Mouse (Mus musculus) layer of hippocampus, adult 8-10 months (tissue): Measurements from ENCODE around the gene Fry. TPM values are rescaled to one million over a fixed set of nuclear protein-coding genes. Genes with fewer than 3 reads are reported as not detected.

Experiments
- DNase-seq, 2 experiments: peaks; one replicate each; pipeline ENCODE4 v3.0.0; 2022; ENCODE audit warnings: low spot score in 2 of 2
- total RNA-seq, 4 experiments: library from RNA; stranded (reverse); gene quantifications; 2 replicates each; pipeline ENCODE4 v1.2.4; 2022

Gene Fry
- 100 to 1,000 TPM; 173 to 253 (median 207) TPM for total RNA-seq

DNA sequence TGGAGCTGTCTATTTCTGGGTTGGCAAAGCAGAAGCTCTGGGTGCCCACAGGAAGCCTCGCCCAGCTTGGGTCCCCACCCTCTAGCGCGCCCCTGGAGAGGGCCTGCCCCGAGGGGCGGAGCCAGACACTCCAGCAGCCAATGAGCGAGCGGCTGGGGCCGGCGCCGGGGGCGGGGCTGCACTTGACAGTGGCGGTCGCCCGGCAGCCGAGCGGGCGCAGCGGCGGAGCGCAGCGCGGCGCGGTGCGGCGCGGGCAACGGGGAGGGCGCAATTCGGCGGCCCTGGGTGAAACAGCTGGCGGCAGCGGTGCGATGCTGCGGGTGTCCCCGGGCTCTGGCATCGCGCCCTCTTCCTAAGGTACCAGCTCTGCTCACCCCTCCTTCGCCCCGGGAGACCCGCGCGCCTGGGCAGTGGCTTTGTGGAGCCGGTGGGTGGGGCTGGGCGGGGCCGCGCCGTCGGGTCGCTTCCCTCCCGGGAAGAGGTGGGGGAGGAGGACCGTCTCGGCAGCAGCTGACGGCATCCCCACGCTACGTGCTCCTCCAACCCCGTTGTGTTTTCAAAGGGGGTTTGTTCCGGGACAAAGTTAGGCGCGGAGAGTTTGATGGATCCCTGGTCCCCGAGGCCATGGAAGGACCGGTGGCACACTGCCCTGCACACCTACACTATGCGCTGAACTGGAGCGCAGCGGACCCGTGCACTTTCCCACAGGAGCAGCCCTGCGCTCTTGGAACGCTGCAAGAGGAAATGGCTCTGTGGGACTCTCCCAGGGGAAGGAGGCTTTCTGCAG, at the start of gene Fry:
TSS of gene Fry (plus strand) at position 191 of the 787 bp plus-strand sequence.
- DNase-seq = peak; percentile 92 to 93

DNA sequence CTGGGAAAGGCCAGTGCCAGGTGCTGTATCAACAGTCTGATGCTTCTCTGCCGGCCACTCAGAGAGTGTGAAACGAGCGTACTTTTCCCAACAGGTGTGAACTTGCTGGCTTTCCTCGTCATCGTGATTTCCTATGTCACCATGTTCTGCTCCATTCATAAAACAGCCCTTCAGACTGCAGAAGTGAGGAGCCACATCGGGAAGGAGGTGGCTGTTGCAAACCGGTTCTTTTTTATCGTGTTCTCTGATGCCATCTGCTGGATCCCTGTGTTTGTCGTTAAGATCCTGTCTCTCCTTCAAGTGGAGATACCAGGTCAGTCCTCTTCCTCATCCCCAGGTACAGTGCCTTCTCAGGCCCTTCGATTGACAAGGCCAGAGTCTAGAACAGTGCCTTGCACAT, 48.4 kb upstream of the Fry start:
- peak; percentile 36 to 57 for DNase-seq

DNA sequence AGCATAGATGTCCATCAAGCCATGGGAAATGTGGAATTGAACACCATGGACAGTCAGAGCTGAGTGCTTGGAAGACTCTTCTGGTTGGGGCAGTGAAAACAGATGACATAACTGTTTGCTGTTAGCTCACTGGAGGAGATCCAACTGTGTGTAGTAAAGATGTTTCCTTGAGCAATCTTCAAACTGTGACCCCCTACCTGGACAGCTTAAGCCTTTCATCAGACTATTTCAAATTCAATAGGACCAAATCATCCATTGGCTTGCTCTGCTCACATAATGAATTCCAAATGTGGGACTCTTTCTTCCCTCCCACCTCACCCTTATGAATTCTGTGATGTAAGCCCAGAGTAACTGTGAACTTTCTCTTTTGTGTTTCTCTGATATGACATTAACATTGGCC, 46.7 kb upstream of the Fry start:
- no peak for DNase-seq

DNA sequence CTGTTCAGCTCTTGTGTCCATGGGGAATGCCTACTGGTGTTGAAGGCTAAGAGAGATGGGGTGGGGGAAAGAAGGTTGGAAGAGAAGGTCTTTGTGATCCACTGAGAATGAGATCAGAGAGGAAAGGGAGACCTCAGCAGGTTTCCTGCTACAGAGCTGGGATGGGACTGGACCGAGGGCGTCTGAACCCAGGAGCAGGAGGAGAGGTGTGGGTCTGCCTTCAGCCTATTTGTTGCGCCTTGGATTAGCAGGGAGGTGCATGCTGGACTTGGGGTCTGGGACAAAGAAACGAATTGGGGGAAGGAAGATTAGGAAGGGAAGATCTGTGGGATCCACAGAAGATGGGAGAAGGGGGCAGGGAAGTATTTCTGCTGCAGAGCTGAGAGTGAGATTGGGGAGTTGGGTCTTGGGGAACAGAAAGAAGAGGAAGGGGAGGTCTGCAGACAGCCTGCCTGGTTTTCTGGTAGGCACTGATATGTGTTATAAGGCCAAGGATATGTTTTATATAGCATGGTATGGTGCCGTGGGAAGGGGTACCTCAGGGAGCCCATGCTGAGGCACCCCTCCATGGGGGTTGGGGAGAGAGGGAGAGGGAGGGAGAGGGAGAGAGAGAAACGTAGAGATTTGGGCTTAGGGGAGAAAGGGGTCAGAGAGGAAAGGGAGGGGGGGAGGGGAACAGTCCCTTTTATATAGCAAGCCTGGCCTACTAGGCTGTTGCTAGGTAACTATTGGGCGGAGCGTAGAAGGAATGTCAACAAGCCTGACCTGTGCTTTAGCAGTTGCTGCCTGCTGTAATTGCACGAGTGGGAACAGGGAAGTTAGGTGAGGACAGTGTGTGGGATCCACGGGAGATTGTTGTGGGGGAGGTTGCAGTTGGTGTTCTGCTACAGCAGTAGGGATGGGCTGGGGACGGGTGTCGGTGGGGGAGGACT, 38.3 kb upstream of the Fry start:
- no peak for DNase-seq

DNA sequence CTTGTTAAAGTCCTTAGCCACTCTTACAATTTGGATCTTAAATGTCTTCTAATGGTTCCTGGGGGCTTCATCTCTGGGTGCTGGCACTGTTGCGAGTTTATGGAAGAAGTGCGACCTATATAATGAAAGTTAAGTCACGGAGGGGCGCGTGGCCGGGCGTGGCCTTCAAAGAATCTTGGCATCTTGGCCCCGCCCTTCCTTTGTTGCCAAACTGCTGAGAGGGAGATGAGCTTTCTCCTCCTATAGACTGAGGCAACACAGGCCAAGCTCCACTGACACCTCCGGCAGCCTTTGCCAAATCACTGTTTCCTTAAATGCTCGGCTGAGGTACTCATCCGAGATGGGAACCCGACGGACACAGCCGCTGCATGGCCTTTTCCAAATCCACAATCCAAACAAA, 35.7 kb upstream of the Fry start:
- no peak for DNase-seq

DNA sequence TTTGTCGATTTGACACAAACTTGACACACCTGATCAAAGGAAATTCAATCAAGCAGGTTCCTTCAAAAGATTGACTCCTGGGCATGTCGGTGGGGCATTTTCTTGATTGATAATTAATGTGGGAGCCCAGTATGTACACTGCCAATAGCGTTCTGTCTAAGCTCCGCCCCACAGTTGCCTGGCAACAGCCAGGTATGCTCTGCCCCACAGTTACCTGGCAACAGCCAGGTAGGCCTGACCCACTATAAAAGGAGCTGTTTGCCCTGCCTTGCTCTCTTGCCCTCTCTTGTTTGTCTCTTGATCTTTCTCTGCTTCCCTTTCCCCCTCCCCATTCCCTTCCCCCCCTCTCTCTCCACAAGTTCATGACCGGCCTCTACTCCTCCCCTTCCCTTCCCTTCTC, 35.3 kb upstream of the Fry start:
- no peak for DNase-seq

DNA sequence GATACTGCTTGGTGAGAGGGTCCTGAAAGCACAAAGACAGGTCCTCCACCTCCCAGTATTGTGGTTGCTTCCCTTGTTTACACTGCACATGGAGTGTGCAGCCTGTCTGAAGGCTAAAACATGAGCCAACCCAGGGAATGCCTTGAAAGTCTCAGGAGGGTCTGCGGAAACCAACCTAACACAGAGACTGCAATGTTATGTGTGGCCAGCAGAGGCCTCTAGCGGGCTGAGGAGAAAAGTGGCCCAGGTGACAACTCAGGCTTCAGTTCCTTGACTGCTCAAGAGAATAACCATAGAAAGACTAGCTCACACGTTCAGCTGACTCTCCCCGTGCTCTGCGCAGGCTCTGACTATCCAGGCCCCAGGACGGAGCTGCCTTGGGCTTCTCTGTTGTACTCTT, 20.8 kb upstream of the Fry start:
- DNase-seq = peak in 1 of 2 experiments; percentile 59

DNA sequence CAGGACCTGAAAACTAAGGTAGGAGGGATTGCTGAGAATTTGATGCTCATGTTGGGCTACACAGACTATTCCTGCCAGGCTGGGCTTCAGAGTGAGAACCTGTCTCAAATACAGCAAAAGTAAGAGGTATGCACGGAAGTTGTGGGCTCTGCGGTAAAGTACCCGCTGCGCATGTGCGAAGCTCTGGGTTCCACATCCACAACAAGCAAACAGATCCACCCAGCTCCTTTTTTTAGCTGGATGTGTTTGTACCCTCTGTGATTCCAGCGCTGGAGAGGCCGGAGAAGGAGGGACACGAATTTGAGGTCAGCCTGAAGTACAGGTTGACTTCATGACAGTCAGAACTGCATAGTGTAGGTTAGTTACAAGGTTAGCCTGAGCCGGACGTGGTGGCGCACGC, 19.7 kb upstream of the Fry start:
- DNase-seq = no peak

DNA sequence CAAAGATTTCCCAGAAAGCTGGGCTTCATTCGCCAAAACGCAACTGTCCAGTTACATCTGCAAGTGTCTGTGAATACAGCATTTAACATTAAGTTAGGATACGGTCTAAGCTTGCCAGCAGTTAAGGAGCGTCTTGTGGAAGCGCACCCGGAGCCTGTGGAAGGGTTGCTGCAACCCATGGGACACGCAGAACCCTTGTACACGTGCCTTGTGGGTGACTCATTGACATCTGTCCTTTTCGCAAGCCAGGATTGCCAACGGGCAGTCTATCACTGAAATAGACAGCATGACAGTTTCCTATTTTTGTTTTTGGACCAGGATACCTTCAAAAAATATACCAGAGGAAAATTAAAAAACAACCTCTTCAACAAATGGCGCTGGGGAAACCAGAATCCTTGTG, 16.7 kb upstream of the Fry start:
- DNase-seq = no peak

DNA sequence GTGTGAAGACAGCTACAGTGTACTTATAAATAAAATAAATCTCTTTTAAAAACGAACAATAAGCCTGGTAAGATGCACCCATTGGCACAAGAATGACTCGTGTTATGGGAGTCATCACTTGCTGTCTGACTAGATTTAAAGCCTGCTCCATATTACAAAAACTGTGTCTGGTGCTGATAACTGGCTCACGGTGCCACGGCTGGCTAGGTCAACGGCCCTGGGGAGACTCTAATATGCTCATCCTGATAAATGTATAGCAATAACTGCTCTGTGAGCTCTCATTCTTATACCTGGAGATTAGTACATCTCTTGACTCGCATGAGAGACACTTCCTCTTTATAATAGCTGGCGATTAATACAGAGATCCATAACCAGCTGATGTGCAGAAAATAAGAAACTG, 12.1 kb upstream of the Fry start:
- no peak for DNase-seq

DNA sequence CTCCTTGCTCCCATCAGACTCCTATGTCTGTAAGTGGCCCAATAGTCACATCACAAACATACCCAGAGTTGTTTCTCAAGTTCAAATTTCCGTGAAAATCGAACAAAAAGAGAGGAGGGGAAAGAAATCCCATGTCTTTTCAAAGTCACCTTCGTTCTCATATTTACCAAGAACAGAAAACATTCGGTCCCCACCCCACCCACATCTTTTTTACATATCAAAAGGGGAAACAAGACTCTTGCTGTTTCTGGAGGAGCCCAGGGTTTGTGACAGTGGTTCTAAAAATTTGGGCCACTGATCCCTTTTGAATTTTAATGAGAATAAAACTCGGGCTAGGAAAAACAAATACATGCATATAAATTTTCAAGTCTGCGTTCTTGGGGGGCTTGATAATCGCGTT, 7.2 kb upstream of the Fry start:
- no peak for DNase-seq

DNA sequence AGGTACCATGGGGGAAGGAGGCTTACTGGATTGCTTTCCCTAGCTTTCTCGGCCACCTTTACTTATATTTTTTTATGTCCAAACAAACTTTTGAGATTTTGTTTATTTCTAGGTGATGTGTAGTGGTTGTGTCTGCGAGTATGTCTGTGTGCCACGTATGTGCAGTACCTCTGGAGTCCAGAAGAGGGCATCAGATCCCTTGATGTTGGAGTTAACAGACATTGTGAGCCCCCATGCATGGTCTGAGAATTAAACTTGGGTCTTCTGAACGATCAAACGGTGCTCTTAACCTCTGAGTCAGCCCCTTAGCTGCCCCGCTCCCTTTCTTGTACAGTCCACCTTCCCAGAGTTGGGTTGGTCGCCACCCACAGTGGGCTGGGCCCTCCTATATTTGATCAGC, 4.4 kb upstream of the Fry start:
- no peak for DNase-seq

DNA sequence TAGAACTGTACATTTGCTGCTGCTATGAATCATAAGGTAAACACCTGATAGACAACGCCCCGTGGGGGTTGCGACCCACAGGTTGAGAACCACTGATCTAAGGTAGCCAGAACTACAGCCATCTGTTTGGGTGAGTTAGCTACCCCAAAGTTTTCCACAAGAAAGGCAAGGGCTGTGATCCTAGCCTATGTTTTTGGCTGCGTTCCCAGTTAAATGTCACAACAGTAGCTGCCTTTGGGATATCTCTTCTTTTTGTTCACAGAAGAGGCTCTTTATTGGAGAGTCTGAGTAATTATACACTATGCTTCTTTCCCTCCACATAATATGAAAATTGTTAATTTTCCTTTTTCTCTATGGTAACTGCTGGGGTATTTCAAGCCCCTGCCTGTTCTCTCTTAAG, 3.7 kb upstream of the Fry start:
- DNase-seq = no peak

DNA sequence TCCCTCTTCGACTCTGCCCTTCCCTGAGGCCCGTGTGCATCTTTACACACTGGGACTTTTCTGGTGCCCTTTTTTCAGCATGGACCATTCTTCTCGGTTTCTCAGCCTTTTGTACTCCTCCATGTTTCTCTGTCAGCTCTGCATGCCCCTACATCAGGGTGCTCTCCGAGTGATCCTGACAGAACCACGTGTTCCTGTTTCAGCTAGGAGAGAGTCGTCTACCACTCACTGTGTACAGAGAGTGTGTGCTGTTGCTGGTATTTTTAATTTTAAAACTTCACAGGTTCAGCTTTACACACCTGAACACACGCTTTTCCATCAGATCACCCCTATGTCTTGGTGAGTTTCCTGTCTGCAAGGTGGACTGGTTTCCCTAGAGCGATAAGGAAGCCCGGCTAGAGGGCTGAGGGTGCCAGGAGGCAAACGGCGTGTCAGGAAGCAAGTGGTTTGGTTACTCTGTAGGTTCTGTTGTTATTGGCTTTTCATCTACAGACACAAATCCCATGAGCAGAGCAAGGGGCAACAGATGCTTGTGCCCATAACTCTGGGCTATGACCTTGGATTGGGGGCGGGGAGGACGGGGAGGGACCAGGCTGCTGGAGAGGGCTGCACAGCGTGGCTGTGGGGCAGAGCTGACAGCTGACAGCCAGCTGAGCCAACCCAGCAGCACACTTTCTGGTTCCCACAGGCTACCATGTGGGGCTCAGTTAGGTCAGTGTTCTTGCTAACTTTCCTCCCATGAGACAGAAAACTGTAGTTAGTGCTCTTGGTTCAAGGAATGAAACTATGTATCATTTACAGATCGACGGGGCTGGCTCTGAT, 3.0 kb upstream of the Fry start:
- no peak for DNase-seq

DNA sequence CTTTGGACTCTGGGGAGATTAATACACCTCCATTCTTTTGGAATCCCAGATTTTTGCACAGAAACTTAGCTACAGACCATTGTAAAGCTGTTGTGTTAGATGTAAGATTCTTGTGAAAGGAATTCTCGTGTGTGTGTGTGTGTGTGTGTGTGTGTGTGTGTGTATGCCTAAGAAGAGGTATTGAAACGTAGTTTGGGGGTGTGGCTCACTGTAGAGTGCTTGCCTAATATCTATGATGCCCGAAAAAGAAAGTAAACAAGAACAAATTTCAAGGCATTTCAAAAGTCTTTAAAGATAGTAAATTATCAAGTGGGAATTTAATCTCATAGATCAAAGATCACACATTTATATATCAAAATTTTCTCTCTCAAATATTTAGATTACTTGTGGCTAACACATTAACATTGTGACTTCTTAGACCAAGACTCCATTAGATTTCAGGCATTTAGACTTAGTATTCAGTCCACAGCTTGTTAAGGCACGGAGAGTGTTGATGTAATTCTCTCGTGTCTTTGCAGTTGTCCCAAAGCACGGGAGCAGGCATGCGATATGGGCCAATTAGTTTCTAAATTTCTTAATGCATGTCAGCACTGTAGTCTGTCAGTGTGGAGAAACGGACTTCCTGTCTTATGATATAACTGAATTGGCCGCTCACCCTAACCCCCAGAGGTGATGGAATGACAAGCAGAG, 2.1 kb upstream of the Fry start:
- no peak for DNase-seq

DNA sequence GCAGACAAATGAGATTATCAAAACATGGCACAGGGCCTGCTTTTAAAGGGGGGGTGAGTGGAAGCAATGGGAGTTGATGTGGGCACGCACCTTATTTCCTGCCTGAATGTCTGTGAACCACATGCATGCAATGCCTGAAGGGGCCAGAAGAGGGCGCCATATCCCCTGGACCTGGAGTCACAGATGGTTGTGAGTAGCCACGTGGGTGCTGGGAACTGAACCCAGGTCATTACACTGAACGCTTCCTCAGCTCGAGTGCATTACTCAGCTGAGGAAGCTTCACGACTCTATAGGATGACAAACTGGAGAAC, 1.6 kb upstream of the Fry start:
- no peak for DNase-seq

DNA sequence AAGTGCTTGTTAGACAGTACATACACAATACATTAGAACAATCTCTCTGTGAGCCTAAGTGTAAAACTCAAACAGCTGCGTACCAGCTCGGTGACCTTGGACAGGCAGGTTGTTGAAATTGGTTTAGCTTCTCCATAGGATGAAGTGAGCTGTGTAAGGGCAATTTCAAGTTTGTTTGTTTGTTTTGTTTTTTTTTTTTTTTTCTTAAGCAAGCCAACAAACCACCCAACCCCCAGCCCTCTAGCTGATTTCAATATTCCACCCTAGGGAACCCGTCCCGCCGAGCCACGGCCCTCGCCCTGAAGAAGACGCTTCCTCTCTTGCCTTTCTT, 356 bp upstream of the Fry start:
- no peak for DNase-seq

DNA sequence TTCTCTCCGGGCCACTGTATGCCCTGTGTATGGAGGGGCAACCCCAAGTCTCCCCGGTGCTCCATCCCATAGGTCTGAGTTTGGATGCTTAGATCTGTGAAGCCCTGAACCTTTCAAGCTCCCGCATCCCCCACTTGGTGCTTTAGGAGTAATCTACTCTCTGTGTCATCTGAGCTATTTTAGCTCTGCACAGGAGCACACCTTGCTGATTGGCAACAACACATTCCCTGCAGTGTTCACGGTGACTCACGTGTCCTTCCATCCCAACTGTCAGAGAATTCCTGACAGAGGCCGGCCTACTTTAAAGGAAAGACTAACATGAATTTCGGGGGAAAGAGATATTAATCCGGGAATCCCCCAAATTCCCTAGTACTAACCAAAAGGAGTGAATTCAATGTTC, 2.2 kb downstream of the Fry start:
- DNase-seq = no peak

DNA sequence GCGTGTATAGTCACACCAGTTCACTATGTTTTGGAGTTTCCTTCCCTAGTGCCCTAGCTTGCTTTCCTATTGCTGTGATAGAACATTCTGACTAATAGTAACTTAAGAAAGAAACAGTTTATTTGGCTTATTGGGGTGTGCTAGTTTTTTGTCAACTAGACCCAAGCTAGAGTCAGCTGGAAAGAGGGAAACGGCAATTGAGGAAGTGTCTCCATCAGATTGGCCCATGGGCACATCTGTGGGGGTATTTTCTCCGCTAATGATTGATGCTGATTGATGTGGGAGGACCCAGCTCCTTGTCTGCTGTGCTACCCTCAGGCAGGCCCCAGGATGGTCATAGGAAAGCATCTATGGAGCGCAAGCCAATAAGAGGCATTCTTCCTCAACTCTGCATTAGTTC, 3.6 kb downstream of the Fry start:
- no peak for DNase-seq

DNA sequence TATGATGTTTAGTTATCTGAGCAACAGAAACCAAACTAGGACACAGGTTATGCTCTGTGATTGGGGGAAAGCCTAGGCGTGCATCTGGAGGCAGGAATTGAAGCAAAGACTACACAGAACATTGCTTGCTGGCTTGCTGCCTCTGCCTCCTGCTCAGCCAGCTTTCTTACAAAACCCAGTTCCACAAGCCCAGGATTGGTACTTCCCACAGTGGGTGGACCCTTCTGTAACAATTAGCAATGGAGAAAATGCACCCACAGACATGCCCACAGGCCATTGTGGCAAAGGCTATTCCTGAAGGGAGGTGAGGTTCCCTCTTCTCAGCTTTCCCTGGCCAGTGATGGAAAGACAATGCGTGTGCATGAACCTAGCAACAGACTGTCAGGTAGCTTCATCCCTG, 4.1 kb downstream of the Fry start:
- peak; percentile 65 to 69 for DNase-seq

DNA sequence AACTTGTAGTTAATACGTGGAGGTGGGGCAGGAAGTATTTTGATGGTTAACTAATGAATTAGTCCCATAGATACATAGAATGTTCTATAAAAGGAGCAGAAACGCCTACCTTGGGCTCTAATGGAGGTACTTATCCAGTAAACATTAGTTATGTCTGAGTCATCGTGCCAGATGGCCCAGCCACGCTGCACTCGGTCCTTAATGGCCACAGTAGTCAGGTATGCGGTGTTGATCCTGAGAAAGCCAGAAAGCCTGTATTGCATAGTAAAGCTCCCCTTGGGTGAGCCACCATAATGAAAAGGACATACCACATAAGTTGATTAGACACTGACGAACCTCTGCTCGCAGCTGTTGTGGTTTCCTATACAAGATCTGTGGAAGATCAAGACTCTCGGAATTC, 7.5 kb downstream of the Fry start:
- DNase-seq = no peak

DNA sequence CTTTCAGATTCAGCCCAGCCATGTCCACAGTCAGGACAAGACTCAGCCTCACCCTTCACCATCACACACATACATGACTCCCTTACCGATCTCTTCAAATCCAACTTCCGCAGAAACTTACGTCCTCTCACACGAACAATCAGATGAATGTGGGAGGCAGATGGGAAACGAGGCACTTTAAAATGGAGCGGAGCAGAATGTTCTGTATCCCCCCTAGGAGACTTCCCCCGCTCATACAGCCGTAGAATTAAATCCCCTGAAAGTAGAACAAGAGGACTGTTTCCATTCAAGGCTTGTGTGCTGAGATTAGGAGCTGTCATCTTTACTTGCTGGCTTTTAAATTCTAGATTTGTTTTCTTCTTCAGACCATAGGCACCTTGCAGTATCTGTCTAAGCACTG, 10.0 kb downstream of the Fry start:
- DNase-seq = peak in 1 of 2 experiments; percentile 28
